Comparison of ENCODE assay signal across 20 mouse cellular contexts in genomic region chr1:50035261-50035660, GRCm38 (mm10).
DNase-seq lines count a peak whose midpoint lies in the region; ATAC-seq lines count a peak whose summit lies in the region.
"Had no signal": no experiment of that assay in that cellular context is flagged by ENCODE, and none has a peak within 500 bp of the region (broad histone marks: within the 10 kb centered on the region; RNA-seq: fewer than 3 reads in every experiment).

No protein-coding gene starts in this region.

- ATAC-seq in monocyte, adult 5-6 weeks (replicated peaks; ENCODE audit: insufficient number of reproducible peaks, low FRiP score, low TSS enrichment, poor library complexity, severe bottlenecking): no peak
- ATAC-seq: forebrain, embryonic 15.5 days; hindbrain, embryonic 16.5 days; intestine, embryonic 15.5 days had no signal

- DNase-seq in cerebellum, adult 11-12 months: peak; percentile 29
- DNase-seq in cerebellum, postnatal 4 days (ENCODE audit: low spot score in 2 of 2): no peak
- peak; percentile 31 for DNase-seq in brain, adult 2 months (ENCODE audit: low read depth, low spot score)
- peak; percentile 36 for DNase-seq in cerebellum, adult 9-10 months
- DNase-seq in cerebellum, postnatal 14 days: peak; percentile 12 to 21
- no peak for DNase-seq in spleen, postnatal 10 days (ENCODE audit: low spot score in 2 of 2)
- DNase-seq in kidney, adult 11 months: no peak
- DNase-seq: adrenal gland, adult 2 months; adrenal gland, postnatal 25 days; B cell, adult 2 months; gastrocnemius, postnatal 10 days; gastrocnemius, postnatal 36 days; heart, postnatal 10 days; heart, postnatal 36 days; kidney, adult 18-20 months; kidney, adult 9 months had no signal

Comparison
In these comparisons a context has a peak if more than half of its experiments do, and no peak if none do; other contexts are left out.
1. DNase-seq: peak in cerebellum, adult 11-12 months (single experiment), brain, adult 2 months (single experiment), cerebellum, adult 9-10 months (single experiment) and cerebellum, postnatal 14 days (2 of 2); none in cerebellum, postnatal 4 days (0 of 2), spleen, postnatal 10 days (0 of 2) and kidney, adult 11 months (single experiment).